9 mouse cellular contexts compared by ENCODE assay signal in the genomic region with DNA sequence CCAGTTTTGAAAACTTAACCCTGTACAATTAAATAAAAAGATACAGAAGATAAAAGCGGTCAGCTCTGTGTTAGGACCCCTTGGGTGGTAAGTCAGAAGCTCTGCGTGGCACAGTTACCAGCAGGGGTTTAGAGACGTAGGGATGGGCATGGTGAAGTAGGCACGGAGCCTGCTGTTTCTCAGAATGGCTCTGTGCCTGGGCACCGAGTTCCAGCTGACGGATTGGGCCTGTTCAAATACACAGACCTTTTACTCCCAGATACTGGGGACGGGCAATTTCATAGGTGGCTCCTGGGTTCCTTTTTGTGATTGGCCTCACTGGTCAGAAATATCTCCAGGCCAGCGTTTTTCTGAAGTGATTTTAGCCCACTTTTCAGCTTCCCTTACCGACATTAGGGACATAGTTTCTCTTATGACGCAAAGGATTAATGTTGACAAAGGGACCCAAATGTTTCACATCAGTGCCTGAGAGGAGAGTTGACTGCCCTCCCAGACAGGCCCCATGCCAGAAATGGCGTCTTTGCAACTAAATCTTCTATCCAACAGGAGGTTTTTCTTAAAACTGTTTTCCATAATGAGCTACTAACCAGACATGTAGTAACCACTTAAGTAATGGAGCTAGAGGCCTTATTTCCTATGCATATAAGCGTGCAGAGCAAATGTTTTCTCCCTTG.
A peak's percentile ranks its signal among the peaks of the same experiment; 100 is the strongest.
DNase-seq lines count a peak whose midpoint lies in the region; ATAC-seq and TF ChIP-seq lines count a peak whose summit lies in the region.
"Had no signal": no experiment of that assay in that cellular context is flagged by ENCODE, and none has a peak within 500 bp of the region (broad histone marks: within the 10 kb centered on the region; RNA-seq: fewer than 3 reads in every experiment).

No protein-coding gene starts in this region.

- 0 out of 2 replicates have a peak overlapping the region, but pooled peaks have one; percentile 10 for H3K4me2 ChIP-seq in kidney, postnatal 0 days (ENCODE audit: low read length)
- H3K4me2 ChIP-seq in stomach, postnatal 0 days (replicated peaks; ENCODE audit: low read depth), result no peak overlapping the region

- H3K27ac ChIP-seq in kidney, postnatal 0 days, result peak overlapping the region; percentile 70
- H3K27ac ChIP-seq in stomach, postnatal 0 days (replicated peaks), result peak overlapping the region; percentile 82

- no peaks in the 10 kb centered on the region for H3K27me3 ChIP-seq in kidney, postnatal 0 days (ENCODE audit: insufficient read depth, low read length)
- no peaks in the 10 kb centered on the region for H3K27me3 ChIP-seq in stomach, postnatal 0 days (ENCODE audit: control insufficient read depth, insufficient read depth, low read length)
- H3K27me3 ChIP-seq: CH12.LX had no signal

- H3K36me3 ChIP-seq in kidney, postnatal 0 days (ENCODE audit: insufficient read depth, low read length), result no peaks in the 10 kb centered on the region
- H3K36me3 ChIP-seq in stomach, postnatal 0 days (ENCODE audit: control insufficient read depth, insufficient read depth, low read length), result no peaks in the 10 kb centered on the region

- TF ChIP-seq EP300 in stomach, postnatal 0 days (optimal IDR thresholded peaks at IDR 0.05), result no peak

- no peak for TF ChIP-seq CTCF in kidney, postnatal 0 days (IDR thresholded peaks at IDR 0.05; ENCODE audit: low read depth)
- TF ChIP-seq CTCF in stomach, postnatal 0 days (IDR thresholded peaks at IDR 0.05; ENCODE audit: low read depth), result no peak

- H3K9ac ChIP-seq in kidney, postnatal 0 days (ENCODE audit: low read depth, low read length), result no peak overlapping the region
- H3K9ac ChIP-seq in stomach, postnatal 0 days (ENCODE audit: low read length), result no peak overlapping the region

- H3K9me3 ChIP-seq in kidney, postnatal 0 days (replicated peaks; ENCODE audit: low read length), result no peaks in the 10 kb centered on the region
- no peaks in the 10 kb centered on the region for H3K9me3 ChIP-seq in stomach, postnatal 0 days (ENCODE audit: control insufficient read depth, low read length)

- 44% methylated on average over 12 of the region's 12 CpGs for WGBS in kidney, postnatal 0 days
- WGBS in stomach, postnatal 0 days, result 26% methylated on average over 12 of the region's 12 CpGs

- peak; percentile 58 for DNase-seq in gastrocnemius, postnatal 14 days
- no peak for DNase-seq in gastrocnemius, postnatal 25 days
- peak; percentile 44 for DNase-seq in urinary bladder, postnatal 14 days (ENCODE audit: low spot score)
- no peak for DNase-seq in urinary bladder, postnatal 36 days (ENCODE audit: low spot score in 2 of 2)
- DNase-seq in kidney, postnatal 0 days (ENCODE audit: low spot score), result peak; percentile 85
- no peak for DNase-seq in stomach, postnatal 0 days (ENCODE audit: low spot score)
- DNase-seq in retina, postnatal 1 day, result no peak
- DNase-seq in urinary bladder, postnatal 10 days (ENCODE audit: low spot score), result no peak

- ATAC-seq in kidney, postnatal 0 days (replicated peaks; ENCODE audit: low FRiP score, low read depth), result no peak
- no peak for ATAC-seq in stomach, postnatal 0 days (ENCODE audit: low FRiP score, low TSS enrichment)

- H3K4me1 ChIP-seq in kidney, postnatal 0 days (replicated peaks; ENCODE audit: insufficient read depth, low read length), result peaks cover 57% of the 10 kb centered on the region
- H3K4me1 ChIP-seq in stomach, postnatal 0 days (replicated peaks; ENCODE audit: control insufficient read depth, insufficient read depth), result peaks cover 11% of the 10 kb centered on the region

- intact Hi-C loops in gastrocnemius, postnatal 14 days (cut with DNase I; ENCODE audit: low total_unique reads), result no loop called here

- H3K4me3 ChIP-seq in kidney, postnatal 0 days (replicated peaks; ENCODE audit: low read depth, low read length), result no peak overlapping the region
- no peak overlapping the region for H3K4me3 ChIP-seq in stomach, postnatal 0 days (ENCODE audit: low read depth, low read length)

Comparison
In these comparisons a context has a peak if more than half of its experiments do, and no peak if none do; other contexts are left out.
1. DNase-seq: peak in gastrocnemius, postnatal 14 days (single experiment), urinary bladder, postnatal 14 days (single experiment) and kidney, postnatal 0 days (single experiment); none in gastrocnemius, postnatal 25 days (single experiment), urinary bladder, postnatal 36 days (0 of 2), stomach, postnatal 0 days (single experiment), retina, postnatal 1 day (single experiment) and urinary bladder, postnatal 10 days (single experiment).